Mouse (Mus musculus) testis, adult 2 months (tissue): ENCODE results near the gene Hmgcs1. TPM values are rescaled to one million over a fixed set of nuclear protein-coding genes. Genes with fewer than 3 reads are reported as not detected.
A peak's percentile ranks its signal among the peaks of the same experiment; 100 is the strongest.

Experiments
- H3K27ac ChIP-seq: fragments of 200-500 bp; 2 replicates; pipeline ENCODE4 v1.5.1; 2012; ENCODE audit warnings: low read depth, low read length; ENCODE audit not compliant: control insufficient read depth, insufficient read depth
- H3K27me3 ChIP-seq: fragments of 200-500 bp; 2 replicates; pipeline ENCODE4 v1.6.1; 2012; ENCODE audit warnings: mild to moderate bottlenecking, low read length, moderate library complexity; ENCODE audit not compliant: control insufficient read depth, insufficient read depth
- H3K36me3 ChIP-seq: fragments of 200-500 bp; 2 replicates; pipeline ENCODE4 v1.6.1; 2012; ENCODE audit warnings: mild to moderate bottlenecking, low read length; ENCODE audit not compliant: control insufficient read depth, insufficient read depth
- H3K4me1 ChIP-seq: fragments of 200-500 bp; 2 replicates; pipeline ENCODE4 v1.6.1; 2012; ENCODE audit warnings: low read length; ENCODE audit not compliant: control insufficient read depth, insufficient read depth
- H3K4me3 ChIP-seq: fragments of 200-500 bp; 2 replicates; pipeline ENCODE4 v1.5.1; 2012; ENCODE audit warnings: low read depth, mild to moderate bottlenecking, low read length, moderate library complexity, mixed read lengths; ENCODE audit not compliant: control insufficient read depth
- CTCF ChIP-seq: fragments of 200-500 bp; IDR thresholded peaks from 2 replicates; pipeline ENCODE4 v1.5.1; 2012; ENCODE audit warnings: low read depth, mild to moderate bottlenecking, inconsistent platforms, low read length, moderate library complexity; ENCODE audit not compliant: control insufficient read depth, insufficient read depth, insufficient replicate concordance
- POLR2A ChIP-seq: fragments of 200-500 bp; IDR thresholded peaks from 2 replicates; pipeline ENCODE4 v1.6.1; 2012; ENCODE audit warnings: low read depth, mild to moderate bottlenecking, inconsistent platforms, low read length, moderate library complexity; ENCODE audit not compliant: control insufficient read depth
- polyA plus RNA-seq: library from polyadenylated mRNA; depleted of rRNA; stranded (reverse); fragments of >200 nt; gene quantifications from 2 replicates; pipeline ENCODE4 v1.2.3, GENCODE M21; 2012; rRNA removed

Gene Hmgcs1
- polyA plus RNA-seq: 24.1 and 27.6 TPM in 2 replicates

GRCm38 (mm10) chr13:119690039-119690728 lies at the start of gene Hmgcs1:
TSS of gene Hmgcs1 (plus strand) at chr13:119690379.
- TF ChIP-seq POLR2A: peak; percentile 78; the same call in 1 of the 2 replicates
- no peak for TF ChIP-seq CTCF
- peak within 1 kb of the TSS; percentile 87 for H3K27ac ChIP-seq
- H3K4me3 ChIP-seq: peak within 1 kb of the TSS; percentile 94

DNA sequence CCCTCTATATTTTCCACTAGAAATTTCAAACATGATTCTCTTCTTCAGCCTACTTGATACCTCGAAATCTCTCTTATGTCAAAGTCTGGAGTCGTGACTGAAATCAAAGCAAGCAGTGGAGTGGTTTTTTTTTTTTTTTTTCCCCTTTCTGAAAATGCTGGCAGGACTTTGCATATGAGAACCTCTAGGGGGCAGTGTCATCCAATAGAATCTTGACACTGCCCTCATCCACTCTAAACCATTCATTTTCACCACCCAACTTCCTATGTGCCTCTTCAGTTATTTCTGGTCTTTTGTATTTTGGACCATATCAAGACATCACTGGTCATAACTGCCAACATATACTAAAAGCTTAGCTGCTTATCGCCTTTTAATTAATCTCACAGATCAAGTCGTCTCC lies 49.7 kb upstream of the Hmgcs1 start:
- no peak overlapping the region for H3K4me3 ChIP-seq
- no peaks in the 10 kb centered on the region for H3K36me3 ChIP-seq
- H3K27ac ChIP-seq: no peak overlapping the region
- TF ChIP-seq CTCF: no peak
- TF ChIP-seq POLR2A: no peak
- no peaks in the 10 kb centered on the region for H3K27me3 ChIP-seq
- H3K4me1 ChIP-seq: 0 out of 2 replicates have a peak, but pooled peaks cover 2% of the 10 kb centered on the region

More at GRCm38 (mm10) chr13:119690039-119690728, at the start of gene Hmgcs1:
- Histone ChIP-seq H3K27me3 (no peaks in the 10 kb centered on the region), H3K36me3 (no peaks in the 10 kb centered on the region), H3K4me1 (peaks cover 2% of the 10 kb centered on the region)

GRCm38 (mm10) chr13:119641145-119641544 lies 49.0 kb upstream of the Hmgcs1 start:
- no peak for TF ChIP-seq POLR2A
- H3K27ac ChIP-seq: no peak overlapping the region
- no peaks in the 10 kb centered on the region for H3K36me3 ChIP-seq
- H3K4me1 ChIP-seq: 0 out of 2 replicates have a peak, but pooled peaks cover 2% of the 10 kb centered on the region
- no peaks in the 10 kb centered on the region for H3K27me3 ChIP-seq
- H3K4me3 ChIP-seq: no peak overlapping the region

- Histone ChIP-seq H3K27ac (no peak overlapping the region), H3K4me3 (no peak overlapping the region), H3K36me3 (no peaks in the 10 kb centered on the region), H3K4me1 (peaks cover 11% of the 10 kb centered on the region), H3K27me3 (no peaks in the 10 kb centered on the region)
- TF ChIP-seq CTCF: no peak
- no peak for TF ChIP-seq POLR2A
Observed at GRCm38 (mm10) chr13:119644769-119645168, 45.4 kb upstream of the Hmgcs1 start.

DNA sequence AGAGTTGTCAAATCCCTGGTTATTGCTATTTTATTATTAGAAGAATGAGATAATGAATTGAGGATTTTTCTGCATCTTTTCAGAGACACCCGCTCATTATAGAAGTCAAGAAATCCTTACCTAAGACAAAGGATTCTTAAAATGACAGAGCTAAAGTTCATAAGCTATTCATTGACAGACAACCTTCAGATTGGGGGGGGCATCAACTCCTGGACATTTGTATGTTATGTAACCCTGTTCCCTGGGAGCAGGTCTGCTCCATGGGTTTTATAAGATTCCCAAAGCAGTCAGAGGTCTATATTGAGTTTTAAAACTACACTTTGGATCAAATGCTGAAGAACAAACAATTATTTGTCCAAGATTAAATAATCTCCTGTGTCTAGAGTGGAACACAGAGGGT lies 43.7 kb upstream of the Hmgcs1 start:
- TF ChIP-seq CTCF (no peak), POLR2A (no peak)
- Histone ChIP-seq H3K27ac (no peak overlapping the region), H3K36me3 (no peaks in the 10 kb centered on the region), H3K27me3 (no peaks in the 10 kb centered on the region), H3K4me1 (peaks cover 11% of the 10 kb centered on the region), H3K4me3 (no peak overlapping the region)

DNA sequence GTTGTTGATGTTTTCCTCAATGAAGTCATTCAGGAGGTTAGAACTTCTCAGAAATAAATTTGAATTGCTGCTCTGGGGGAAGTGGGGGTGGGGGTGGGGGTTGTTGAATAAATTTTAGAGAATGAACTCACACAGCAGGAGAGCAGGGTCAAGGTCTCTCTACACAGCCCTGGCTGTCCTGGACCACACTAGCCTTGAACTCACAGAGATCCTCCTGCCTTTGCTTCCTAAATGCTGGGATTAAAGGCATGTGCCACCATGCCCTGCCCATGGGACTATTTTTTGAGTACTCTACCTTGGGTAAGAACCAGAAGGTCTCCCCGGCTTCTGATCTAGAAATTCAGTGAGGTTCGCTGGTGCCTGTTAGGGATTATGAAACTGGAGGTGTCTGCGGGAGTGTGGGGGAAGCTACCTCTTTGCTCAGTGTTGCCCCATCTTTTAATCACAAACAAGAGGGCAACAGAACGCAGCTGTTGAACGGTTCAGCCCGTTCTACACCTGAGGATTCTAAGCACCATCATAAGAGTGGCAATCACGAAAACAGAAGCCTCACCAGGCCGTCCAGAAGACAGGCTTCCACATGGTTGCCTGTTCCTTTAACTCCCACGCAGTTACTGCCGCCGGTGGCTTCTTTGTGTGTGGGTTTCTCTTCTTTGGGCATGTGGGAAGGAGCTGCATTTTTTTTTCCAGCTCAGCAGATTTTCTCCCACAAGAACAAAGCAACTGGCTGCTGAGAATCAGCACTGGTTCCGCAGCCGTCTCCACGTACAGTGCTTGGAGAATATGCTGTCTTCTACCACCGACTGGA lies 41.1 kb upstream of the Hmgcs1 start:
- peak; percentile 33; the same call in 1 of the 2 replicates for TF ChIP-seq POLR2A
- TF ChIP-seq CTCF: no peak
- peak overlapping the region; percentile 85 for H3K27ac ChIP-seq
- peaks cover 11% of the 10 kb centered on the region for H3K4me1 ChIP-seq
- H3K4me3 ChIP-seq: peak overlapping the region; percentile 88
- no peaks in the 10 kb centered on the region for H3K27me3 ChIP-seq
- H3K36me3 ChIP-seq: no peaks in the 10 kb centered on the region

GRCm38 (mm10) chr13:119649699-119650046 lies 40.5 kb upstream of the Hmgcs1 start:
- TF ChIP-seq CTCF (no peak), POLR2A (no peak)
- H3K36me3 ChIP-seq: no peaks in the 10 kb centered on the region
- peak overlapping the region; percentile 88 for H3K4me3 ChIP-seq
- no peaks in the 10 kb centered on the region for H3K27me3 ChIP-seq
- peak overlapping the region; percentile 85 for H3K27ac ChIP-seq
- H3K4me1 ChIP-seq: peaks cover 11% of the 10 kb centered on the region
